Mouse (Mus musculus): Measurements from ENCODE around the gene Nmrk1. TPM values are rescaled to one million over a fixed set of nuclear protein-coding genes. Genes with fewer than 3 reads are reported as not detected.

Gene Nmrk1
- polyA plus RNA-seq, 1 experiment from 2014 or later, result 8.1 TPM

DNA sequence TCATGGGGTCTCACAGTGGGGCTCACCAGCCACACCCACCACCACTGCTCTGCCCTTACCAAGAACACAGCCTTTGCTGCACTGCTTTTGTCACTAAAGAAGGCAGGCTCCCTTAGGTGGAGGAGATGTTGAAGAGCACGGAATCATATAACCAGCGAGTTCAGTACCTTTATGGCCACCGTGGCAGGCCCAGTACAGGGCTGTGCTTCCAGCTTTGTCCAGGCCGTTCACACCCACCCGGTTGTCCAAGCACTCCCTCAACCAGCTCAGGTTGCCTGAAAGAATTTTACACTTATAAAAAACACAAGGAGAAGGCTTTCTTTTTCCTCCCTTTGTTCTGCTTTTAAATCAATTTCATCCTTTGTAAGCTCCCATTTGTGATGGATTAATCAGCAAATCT lies 41.5 kb upstream of the Nmrk1 start:
- no peak for ATAC-seq (ENCODE audit: insufficient read depth, low FRiP score, low TSS enrichment)
- H3K36me3 ChIP-seq (ENCODE audit: control insufficient read depth, insufficient read depth, low read length), result no peaks in the 10 kb centered on the region

DNA sequence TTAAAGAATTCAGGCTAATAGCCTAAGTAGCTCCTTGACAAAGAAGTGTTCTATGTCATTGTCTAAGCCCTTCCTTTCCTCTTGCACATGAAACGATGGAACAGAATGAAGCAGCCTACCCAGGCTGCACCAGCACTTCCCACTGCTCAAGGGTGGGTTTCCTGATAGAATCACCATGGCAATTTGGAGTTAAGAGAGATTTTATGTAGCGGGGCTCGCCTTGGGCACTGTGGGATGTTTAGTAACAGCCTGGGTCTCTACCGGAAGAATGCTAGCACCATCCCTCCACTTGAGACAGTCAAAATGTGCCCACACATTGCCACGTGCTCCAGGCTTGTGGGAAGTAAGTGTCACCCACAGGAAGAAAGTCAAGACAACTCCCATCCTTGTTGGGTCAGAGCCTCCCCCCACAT lies 40.8 kb upstream of the Nmrk1 start:
- Histone ChIP-seq H3K9me3 (ENCODE audit: control insufficient read depth, low read length) (no peaks in the 10 kb centered on the region), H3K27me3 (ENCODE audit: control insufficient read depth, insufficient read depth, low read length) (no peaks in the 10 kb centered on the region), H3K4me2 (ENCODE audit: low read depth) (no peak overlapping the region), H3K27ac (ENCODE audit: low read depth, low read length) (no peak overlapping the region), H3K36me3 (ENCODE audit: control insufficient read depth, insufficient read depth, low read length) (no peaks in the 10 kb centered on the region), H3K4me1 (ENCODE audit: control insufficient read depth, insufficient read depth, low read length) (no peaks in the 10 kb centered on the region), H3K4me3 (ENCODE audit: low read depth, low read length) (no peak overlapping the region), H3K9ac (ENCODE audit: low read length) (no peak overlapping the region)
- ATAC-seq (ENCODE audit: insufficient read depth, low FRiP score, low TSS enrichment) (no peak), DNase-seq (ENCODE audit: low spot score) (no peak)
- 72% methylated on average over 5 of the region's 5 CpGs for WGBS

More for the DNA sequence above, 41.5 kb upstream of the Nmrk1 start:
- no peak overlapping the region for H3K4me2 ChIP-seq (ENCODE audit: low read depth)
- no peak for DNase-seq (ENCODE audit: low spot score)
- H3K9ac ChIP-seq (ENCODE audit: low read length), result no peak overlapping the region
- H3K27me3 ChIP-seq (ENCODE audit: control insufficient read depth, insufficient read depth, low read length), result no peaks in the 10 kb centered on the region
- H3K4me3 ChIP-seq (ENCODE audit: low read depth, low read length), result no peak overlapping the region
- no peaks in the 10 kb centered on the region for H3K4me1 ChIP-seq (ENCODE audit: control insufficient read depth, insufficient read depth, low read length)
- no peak overlapping the region for H3K27ac ChIP-seq (ENCODE audit: low read depth, low read length)
- 76% methylated on average over 5 of the region's 5 CpGs for WGBS
- no peaks in the 10 kb centered on the region for H3K9me3 ChIP-seq (ENCODE audit: control insufficient read depth, low read length)

DNA sequence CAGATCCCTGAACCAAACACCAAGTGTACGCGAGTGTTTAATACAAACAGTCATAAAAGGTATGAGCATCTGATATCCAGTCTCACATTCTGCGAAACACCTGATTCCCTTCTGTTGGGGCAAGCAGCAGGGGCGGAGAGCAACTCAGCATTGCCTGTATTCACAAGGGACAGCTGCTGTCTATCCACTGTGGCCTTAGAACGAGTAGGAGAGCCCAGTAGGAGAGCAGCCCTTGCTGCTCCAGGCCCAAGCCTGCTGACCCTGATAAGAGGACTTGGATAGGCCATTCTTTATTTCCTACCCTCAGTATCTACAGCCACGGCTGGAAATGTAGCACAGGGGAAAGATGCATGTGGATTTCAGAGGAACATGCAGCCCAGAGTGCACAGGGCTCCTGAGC lies 38.8 kb upstream of the Nmrk1 start:
- Histone ChIP-seq H3K9me3 (ENCODE audit: control insufficient read depth, low read length) (no peaks in the 10 kb centered on the region), H3K4me2 (ENCODE audit: low read depth) (no peak overlapping the region), H3K9ac (ENCODE audit: low read length) (no peak overlapping the region), H3K4me3 (ENCODE audit: low read depth, low read length) (no peak overlapping the region), H3K27me3 (ENCODE audit: control insufficient read depth, insufficient read depth, low read length) (no peaks in the 10 kb centered on the region), H3K4me1 (ENCODE audit: control insufficient read depth, insufficient read depth, low read length) (no peaks in the 10 kb centered on the region), H3K27ac (ENCODE audit: low read depth, low read length) (no peak overlapping the region), H3K36me3 (ENCODE audit: control insufficient read depth, insufficient read depth, low read length) (no peaks in the 10 kb centered on the region)
- ATAC-seq (ENCODE audit: insufficient read depth, low FRiP score, low TSS enrichment) (no peak), DNase-seq (ENCODE audit: low spot score) (no peak)
- 82% methylated on average over 6 of the region's 6 CpGs for WGBS

- H3K4me3 ChIP-seq (ENCODE audit: low read depth, low read length), result no peak overlapping the region
- H3K4me1 ChIP-seq (ENCODE audit: control insufficient read depth, insufficient read depth, low read length), result no peaks in the 10 kb centered on the region
- H3K27me3 ChIP-seq (ENCODE audit: control insufficient read depth, insufficient read depth, low read length), result no peaks in the 10 kb centered on the region
- H3K36me3 ChIP-seq (ENCODE audit: control insufficient read depth, insufficient read depth, low read length), result no peaks in the 10 kb centered on the region
- H3K9ac ChIP-seq (ENCODE audit: low read length), result no peak overlapping the region
- ATAC-seq (ENCODE audit: insufficient read depth, low FRiP score, low TSS enrichment) (no peak), DNase-seq (ENCODE audit: low spot score) (no peak)
- H3K27ac ChIP-seq (ENCODE audit: low read depth, low read length), result no peak overlapping the region
- no peak overlapping the region for H3K4me2 ChIP-seq (ENCODE audit: low read depth)
- 84% methylated on average over 10 of the region's 10 CpGs for WGBS
- no peaks in the 10 kb centered on the region for H3K9me3 ChIP-seq (ENCODE audit: control insufficient read depth, low read length)
Observed at GRCm38 (mm10) chr19:18593722-18594121, 38.0 kb upstream of the Nmrk1 start.

DNA sequence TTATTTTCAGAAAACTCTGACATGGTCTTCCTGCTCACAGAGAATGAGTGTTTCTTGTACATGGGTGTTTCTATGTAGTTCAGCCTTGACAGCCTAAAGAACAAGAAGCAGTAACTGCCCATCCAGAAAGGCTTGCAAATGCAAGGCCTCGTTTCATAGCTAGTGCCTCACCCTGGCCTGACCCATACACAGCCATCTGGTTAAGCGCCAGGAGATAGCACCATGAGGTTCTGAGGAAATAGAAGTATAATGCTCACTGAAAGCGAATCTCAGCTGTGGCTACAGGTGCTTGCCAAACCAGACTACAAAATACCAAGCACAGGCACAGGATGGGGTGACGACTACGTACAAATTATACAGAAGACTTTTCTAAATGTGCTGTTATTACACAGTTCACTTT lies 34.9 kb upstream of the Nmrk1 start:
- Histone ChIP-seq H3K27ac (ENCODE audit: low read depth, low read length) (no peak overlapping the region), H3K4me1 (ENCODE audit: control insufficient read depth, insufficient read depth, low read length) (no peaks in the 10 kb centered on the region), H3K36me3 (ENCODE audit: control insufficient read depth, insufficient read depth, low read length) (no peaks in the 10 kb centered on the region), H3K27me3 (ENCODE audit: control insufficient read depth, insufficient read depth, low read length) (no peaks in the 10 kb centered on the region), H3K9me3 (ENCODE audit: control insufficient read depth, low read length) (no peaks in the 10 kb centered on the region), H3K4me3 (ENCODE audit: low read depth, low read length) (no peak overlapping the region), H3K9ac (ENCODE audit: low read length) (no peak overlapping the region), H3K4me2 (ENCODE audit: low read depth) (no peak overlapping the region)
- 90% methylated on average over 5 of the region's 5 CpGs for WGBS
- DNase-seq (ENCODE audit: low spot score), result no peak
- ATAC-seq (ENCODE audit: insufficient read depth, low FRiP score, low TSS enrichment), result no peak

DNA sequence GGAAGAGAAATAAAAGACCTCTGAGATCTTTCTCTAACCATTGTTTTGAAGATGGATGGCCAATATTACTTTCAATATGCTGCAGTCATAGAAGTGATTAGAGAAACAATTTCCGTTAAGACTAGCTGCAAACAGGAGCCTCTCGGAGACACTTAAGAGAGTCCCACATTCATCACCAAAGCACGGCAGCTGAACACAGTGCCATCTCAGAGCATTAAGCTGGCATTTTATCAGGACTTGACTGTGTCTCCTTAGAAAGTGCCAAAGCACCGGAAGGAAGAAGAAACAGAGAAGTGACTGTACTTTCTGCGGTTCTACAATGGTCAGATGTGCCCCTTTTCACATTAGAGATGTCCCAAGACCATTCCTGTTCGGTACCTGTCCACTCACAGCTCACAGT lies 34.0 kb upstream of the Nmrk1 start:
- Histone ChIP-seq H3K4me1 (ENCODE audit: control insufficient read depth, insufficient read depth, low read length) (no peaks in the 10 kb centered on the region), H3K4me2 (ENCODE audit: low read depth) (no peak overlapping the region), H3K9ac (ENCODE audit: low read length) (no peak overlapping the region), H3K4me3 (ENCODE audit: low read depth, low read length) (no peak overlapping the region), H3K9me3 (ENCODE audit: control insufficient read depth, low read length) (no peaks in the 10 kb centered on the region), H3K36me3 (ENCODE audit: control insufficient read depth, insufficient read depth, low read length) (no peaks in the 10 kb centered on the region), H3K27ac (ENCODE audit: low read depth, low read length) (no peak overlapping the region), H3K27me3 (ENCODE audit: control insufficient read depth, insufficient read depth, low read length) (no peaks in the 10 kb centered on the region)
- DNase-seq (ENCODE audit: low spot score), result no peak
- WGBS, result 88% methylated on average over 6 of the region's 6 CpGs
- ATAC-seq (ENCODE audit: insufficient read depth, low FRiP score, low TSS enrichment), result no peak

- no peak overlapping the region for H3K27ac ChIP-seq (ENCODE audit: low read depth, low read length)
- no peak for ATAC-seq (ENCODE audit: insufficient read depth, low FRiP score, low TSS enrichment)
- H3K4me3 ChIP-seq (ENCODE audit: low read depth, low read length), result no peak overlapping the region
- H3K9me3 ChIP-seq (ENCODE audit: control insufficient read depth, low read length), result no peaks in the 10 kb centered on the region
- no peak overlapping the region for H3K4me2 ChIP-seq (ENCODE audit: low read depth)
- no peak for DNase-seq (ENCODE audit: low spot score)
- H3K4me1 ChIP-seq (ENCODE audit: control insufficient read depth, insufficient read depth, low read length), result no peaks in the 10 kb centered on the region
- H3K27me3 ChIP-seq (ENCODE audit: control insufficient read depth, insufficient read depth, low read length), result no peaks in the 10 kb centered on the region
- H3K36me3 ChIP-seq (ENCODE audit: control insufficient read depth, insufficient read depth, low read length), result no peaks in the 10 kb centered on the region
- WGBS, result 92% methylated on average over 3 of the region's 3 CpGs
- H3K9ac ChIP-seq (ENCODE audit: low read length), result no peak overlapping the region
Observed at GRCm38 (mm10) chr19:18598265-18598926, 33.4 kb upstream of the Nmrk1 start.

GRCm38 (mm10) chr19:18599051-18599450 lies 32.7 kb upstream of the Nmrk1 start:
- no peak overlapping the region for H3K9ac ChIP-seq (ENCODE audit: low read length)
- ATAC-seq (ENCODE audit: insufficient read depth, low FRiP score, low TSS enrichment) (no peak), DNase-seq (ENCODE audit: low spot score) (no peak)
- H3K36me3 ChIP-seq (ENCODE audit: control insufficient read depth, insufficient read depth, low read length), result no peaks in the 10 kb centered on the region
- H3K4me1 ChIP-seq (ENCODE audit: control insufficient read depth, insufficient read depth, low read length), result no peaks in the 10 kb centered on the region
- H3K27ac ChIP-seq (ENCODE audit: low read depth, low read length), result no peak overlapping the region
- H3K27me3 ChIP-seq (ENCODE audit: control insufficient read depth, insufficient read depth, low read length), result no peaks in the 10 kb centered on the region
- no peak overlapping the region for H3K4me3 ChIP-seq (ENCODE audit: low read depth, low read length)
- WGBS, result 78% methylated on average over 8 of the region's 8 CpGs
- H3K4me2 ChIP-seq (ENCODE audit: low read depth), result no peak overlapping the region
- no peaks in the 10 kb centered on the region for H3K9me3 ChIP-seq (ENCODE audit: control insufficient read depth, low read length)

DNA sequence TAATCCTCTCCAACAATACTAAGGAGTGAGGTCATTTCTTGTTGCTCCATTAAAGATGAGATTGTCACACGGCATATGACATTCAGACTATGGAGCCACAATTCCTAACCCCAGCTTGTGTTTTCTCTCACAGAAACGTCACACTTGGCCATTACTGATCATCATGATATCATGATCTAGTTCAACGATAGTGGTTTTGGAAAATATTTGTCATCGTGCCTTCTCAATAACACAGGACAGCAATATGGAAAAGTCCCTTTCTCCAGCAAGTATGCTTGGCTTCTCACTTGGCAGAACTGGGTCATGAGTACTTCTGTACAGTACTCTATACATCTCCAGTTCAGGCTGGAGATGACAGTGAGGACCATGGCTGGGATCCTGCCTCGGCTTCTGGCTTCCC lies 32.1 kb upstream of the Nmrk1 start:
- Histone ChIP-seq H3K4me3 (ENCODE audit: low read depth, low read length) (no peak overlapping the region), H3K9me3 (ENCODE audit: control insufficient read depth, low read length) (no peaks in the 10 kb centered on the region), H3K9ac (ENCODE audit: low read length) (no peak overlapping the region), H3K36me3 (ENCODE audit: control insufficient read depth, insufficient read depth, low read length) (no peaks in the 10 kb centered on the region), H3K4me2 (ENCODE audit: low read depth) (no peak overlapping the region), H3K27me3 (ENCODE audit: control insufficient read depth, insufficient read depth, low read length) (no peaks in the 10 kb centered on the region), H3K4me1 (ENCODE audit: control insufficient read depth, insufficient read depth, low read length) (no peaks in the 10 kb centered on the region), H3K27ac (ENCODE audit: low read depth, low read length) (no peak overlapping the region)
- DNase-seq (ENCODE audit: low spot score) (no peak), ATAC-seq (ENCODE audit: insufficient read depth, low FRiP score, low TSS enrichment) (no peak)
- 92% methylated on average over 5 of the region's 5 CpGs for WGBS

Measured in neural tube, embryonic 11.5 days (tissue).